ENCODE assay signal across 7 mouse cellular contexts in genomic region chr17:27909622-27910500, GRCm38 (mm10). TPM values are rescaled to one million over a fixed set of nuclear protein-coding genes. Genes with fewer than 3 reads are reported as not detected.
DNase-seq lines count a peak whose midpoint lies in the region; ATAC-seq and TF ChIP-seq lines count a peak whose summit lies in the region.

TSS of gene Taf11 (minus strand) at chr17:27909844.

- in situ Hi-C loops in Patski (cut with MboI; ENCODE audit: low pct_unique_long_range_greater_than_20kb), result loop anchor here (5.0 kb wide), 2 partner anchors 77 to 162 kb away; no protein-coding TSS in a partner anchor

- 2% methylated on average over 48 of the region's 53 CpGs for WGBS in forebrain, embryonic 12.5 days
- 2% methylated on average over 52 of the region's 53 CpGs for WGBS in heart, postnatal 0 days
- WGBS in lung, postnatal 0 days, result under 1% methylated on average over 42 of the region's 53 CpGs

- peaks cover 13% of the 10 kb centered on the region for H3K36me3 ChIP-seq in forebrain, embryonic 12.5 days (replicated peaks)
- H3K36me3 ChIP-seq in heart, postnatal 0 days (replicated peaks; ENCODE audit: control insufficient read depth, insufficient read depth, low read length), result peaks cover 12% of the 10 kb centered on the region
- no peaks in the 10 kb centered on the region for H3K36me3 ChIP-seq in lung, postnatal 0 days (ENCODE audit: insufficient read depth, low read length)

- ATAC-seq in Patski, result peak; percentile 17
- peak; percentile 63 for ATAC-seq in forebrain, embryonic 12.5 days (ENCODE audit: low FRiP score)
- peak; percentile 47 for ATAC-seq in heart, postnatal 0 days (ENCODE audit: insufficient read depth, low read depth)
- ATAC-seq in lung, postnatal 0 days, result peak; percentile 40; the same call in 1 of the 2 replicates

- H3K4me2 ChIP-seq in forebrain, embryonic 12.5 days, result peak within 1 kb of the TSS; percentile 90
- peak within 1 kb of the TSS; percentile 99 for H3K4me2 ChIP-seq in heart, postnatal 0 days (ENCODE audit: low read depth, low read length)
- peak within 1 kb of the TSS; percentile 84 for H3K4me2 ChIP-seq in lung, postnatal 0 days (replicated peaks; ENCODE audit: low read depth, low read length)

- no peaks in the 10 kb centered on the region for H3K9me3 ChIP-seq in forebrain, embryonic 12.5 days
- no peaks in the 10 kb centered on the region for H3K9me3 ChIP-seq in heart, postnatal 0 days (replicated peaks; ENCODE audit: control insufficient read depth, low read length)
- H3K9me3 ChIP-seq in lung, postnatal 0 days (ENCODE audit: low read length), result no peaks in the 10 kb centered on the region

- DNase-seq in Patski (ENCODE audit: low read depth, low spot score), result no peak
- peak; percentile 20 for DNase-seq in c-Kit-positive CD71-positive TER-119-negative erythroid progenitor cells, embryonic 14.5 days (ENCODE audit: low read depth)
- DNase-seq in heart, postnatal 0 days (ENCODE audit: low spot score), result peak; percentile 34
- peak; percentile 66 to 75 for DNase-seq in layer of hippocampus, postnatal 10 days (ENCODE audit: low spot score in 2 of 2)
- DNase-seq in lung, postnatal 0 days (ENCODE audit: low spot score), result peak; percentile 70
- peak; percentile 79 to 87 for DNase-seq in right cerebral cortex, postnatal 10 days (ENCODE audit: low spot score in 2 of 2)

- CTCF ChIA-PET in Patski (lab: Charles Lee), result interaction anchor here (0.8 kb wide), 1 partner anchor 76 kb away, joined by 3 read pairs; no protein-coding TSS in a partner anchor

- TF ChIP-seq CTCF in Patski (IDR thresholded peaks at IDR 0.05), result no peak
- TF ChIP-seq CTCF in heart, postnatal 0 days (IDR thresholded peaks at IDR 0.05; ENCODE audit: low read depth), result no peak
- TF ChIP-seq CTCF in lung, postnatal 0 days (IDR thresholded peaks at IDR 0.05), result no peak

- POLR2A ChIA-PET in Patski (lab: Charles Lee), result interaction anchor here (1.0 kb wide), 1 partner anchor 36 kb away, joined by 3 read pairs; no protein-coding TSS in a partner anchor

- H3K4me1 ChIP-seq in forebrain, embryonic 12.5 days, result peaks cover 46% of the 10 kb centered on the region
- H3K4me1 ChIP-seq in heart, postnatal 0 days (ENCODE audit: control insufficient read depth, insufficient read depth), result peaks cover 21% of the 10 kb centered on the region
- H3K4me1 ChIP-seq in lung, postnatal 0 days (ENCODE audit: insufficient read depth, low read depth, low read length), result peaks cover 5% of the 10 kb centered on the region

- no peaks in the 10 kb centered on the region for H3K27me3 ChIP-seq in Patski
- no peaks in the 10 kb centered on the region for H3K27me3 ChIP-seq in forebrain, embryonic 12.5 days
- no peaks in the 10 kb centered on the region for H3K27me3 ChIP-seq in heart, postnatal 0 days (ENCODE audit: control insufficient read depth, insufficient read depth, low read length)
- no peaks in the 10 kb centered on the region for H3K27me3 ChIP-seq in lung, postnatal 0 days (replicated peaks; ENCODE audit: insufficient read depth, low read length)

- peak within 1 kb of the TSS; percentile 84 for H3K4me3 ChIP-seq in forebrain, embryonic 12.5 days (replicated peaks)
- peak within 1 kb of the TSS; percentile 95 for H3K4me3 ChIP-seq in heart, postnatal 0 days (ENCODE audit: low read depth, low read length)
- peak within 1 kb of the TSS; percentile 88 for H3K4me3 ChIP-seq in lung, postnatal 0 days (ENCODE audit: low read depth, low read length)

- no peak for TF ChIP-seq EP300 in heart, postnatal 0 days (IDR thresholded peaks at IDR 0.05; ENCODE audit: low read depth)
- 0 out of 2 replicates have a peak, but pooled peaks have one; percentile 14 for TF ChIP-seq EP300 in lung, postnatal 0 days (IDR thresholded peaks at IDR 0.05)

- H3K27ac ChIP-seq in forebrain, embryonic 12.5 days, result peak within 1 kb of the TSS; percentile 80
- H3K27ac ChIP-seq in heart, postnatal 0 days (ENCODE audit: low read depth), result peak within 1 kb of the TSS; percentile 90
- H3K27ac ChIP-seq in lung, postnatal 0 days (ENCODE audit: low read length), result peak within 1 kb of the TSS; percentile 93

- H3K9ac ChIP-seq in forebrain, embryonic 12.5 days, result peak within 1 kb of the TSS; percentile 89
- H3K9ac ChIP-seq in heart, postnatal 0 days (replicated peaks; ENCODE audit: low read depth, low read length), result peak within 1 kb of the TSS; percentile 79
- peak within 1 kb of the TSS; percentile 72 for H3K9ac ChIP-seq in lung, postnatal 0 days (replicated peaks; ENCODE audit: low read depth)

RNA-seq across cellular contexts. Expression of gene Taf11, which starts in this region (rescaled TPM):
- polyA plus RNA-seq in Patski (2021), result 48.0 TPM
- polyA plus RNA-seq in forebrain, embryonic 12.5 days (2016; fragmentation: Nextera tagmentation; extraction: Ambion mirVana), result 100 and 101 TPM in 2 replicates
- 9.2 and 12.1 TPM in 2 replicates for total RNA-seq in heart, postnatal 0 days (2014; rRNA removed; ENCODE audit: low replicate concordance)
- 39.8 and 39.9 TPM in 2 replicates for polyA plus RNA-seq in heart, postnatal 0 days (2015; fragmentation: Nextera tagmentation; extraction: Ambion mirVana)
- 10 to 100 TPM; 31.0 to 31.1 TPM for total RNA-seq in layer of hippocampus, postnatal 10 days (2021)
- polyA plus RNA-seq in lung, postnatal 0 days (2015; fragmentation: Nextera tagmentation; extraction: Ambion mirVana), result 40.1 and 42.1 TPM in 2 replicates
